Mouse (Mus musculus) hindbrain, embryonic 13.5 days (tissue): Measurements from ENCODE around the gene Aspg. TPM values are rescaled to one million over a fixed set of nuclear protein-coding genes. Genes with fewer than 3 reads are reported as not detected.

Experiments used
- ATAC-seq: fragments of 200-750 bp; cut with Nextera tagmentation; 2 replicates; pipeline ENCODE4 v1.8.0; 2017; ENCODE audit warnings: moderate TSS enrichment; ENCODE audit not compliant: low FRiP score
- H3K27ac ChIP-seq: fragments of 300-500 bp; sonication (generic); 2 replicates; pipeline ENCODE4 v1.5.1; 2015; ENCODE audit warnings: inconsistent platforms, mild to moderate bottlenecking, moderate library complexity
- H3K27me3 ChIP-seq: fragments of 300-500 bp; sonication (generic); 2 replicates; pipeline ENCODE4 v1.6.1; 2015; ENCODE audit warnings: mild to moderate bottlenecking, inconsistent platforms
- H3K36me3 ChIP-seq: fragments of 300-500 bp; sonication (generic); 2 replicates; pipeline ENCODE4 v1.6.1; 2015; ENCODE audit warnings: mild to moderate bottlenecking, inconsistent platforms
- H3K4me1 ChIP-seq: fragments of 300-500 bp; sonication (generic); replicated peaks from 2 replicates; pipeline ENCODE4 v1.6.1; 2015; ENCODE audit warnings: inconsistent platforms
- H3K4me2 ChIP-seq: fragments of 300-500 bp; sonication (generic); 2 replicates; pipeline ENCODE4 v1.6.1; 2015; ENCODE audit warnings: inconsistent platforms, mild to moderate bottlenecking, moderate library complexity
- H3K4me3 ChIP-seq: fragments of 300-500 bp; sonication (generic); 2 replicates; pipeline ENCODE4 v1.5.1; 2015; ENCODE audit warnings: mild to moderate bottlenecking, inconsistent platforms
- H3K9ac ChIP-seq: fragments of 300-500 bp; sonication (generic); 2 replicates; pipeline ENCODE4 v1.6.1; 2015; ENCODE audit warnings: mild to moderate bottlenecking, inconsistent platforms
- H3K9me3 ChIP-seq: fragments of 300-500 bp; sonication (generic); 2 replicates; pipeline ENCODE4 v1.6.1; 2016; ENCODE audit warnings: inconsistent platforms
- WGBS: fragments of 180-500 bp; shearing (Covaris S2); methylation state at CpG from one replicate; pipeline ENCODE4 v1.1.7; 2015; 5-methylcytosine and 5-hydroxymethylcytosine counted together
- polyA plus RNA-seq: library from polyadenylated mRNA; unstranded; fragments of >200 nt; fragmentation: Nextera tagmentation; extraction: Ambion mirVana; gene quantifications from 2 replicates; pipeline ENCODE4 v1.2.1, GENCODE M21; 2015

Aspg gene
- polyA plus RNA-seq: 0.27 and 1.1 TPM in 2 replicates

- H3K4me2 ChIP-seq: peak within 1 kb of the TSS; percentile 23; the same call in 1 of the 2 replicates
- no peak for ATAC-seq
These were observed at the start of gene Aspg for GRCm38 (mm10) chr12:112106541-112106971. TSS of gene Aspg (plus strand) at chr12:112106679.

GRCm38 (mm10) chr12:112077651-112078050 is 28.8 kb upstream of the Aspg start:
- Histone ChIP-seq H3K9me3 (no peaks in the 10 kb centered on the region), H3K9ac (no peak overlapping the region), H3K4me2 (no peak overlapping the region), H3K36me3 (no peaks in the 10 kb centered on the region), H3K27ac (no peak overlapping the region), H3K4me3 (no peak overlapping the region), H3K27me3 (0 out of 2 replicates have a peak, but pooled peaks cover 3% of the 10 kb centered on the region), H3K4me1 (no peaks in the 10 kb centered on the region)
- 13% methylated on average over 6 of the region's 6 CpGs for WGBS
- ATAC-seq: no peak

More at GRCm38 (mm10) chr12:112106541-112106971, at the start of gene Aspg:
- H3K36me3 ChIP-seq: no peaks in the 10 kb centered on the region
- H3K4me3 ChIP-seq: no peak within 1 kb of the TSS
- WGBS: 1% methylated on average over 14 of the region's 14 CpGs
- H3K9ac ChIP-seq: no peak within 1 kb of the TSS
- H3K27ac ChIP-seq: no peak within 1 kb of the TSS
- H3K9me3 ChIP-seq: no peaks in the 10 kb centered on the region
- H3K4me1 ChIP-seq: peaks cover 11% of the 10 kb centered on the region
- peaks cover 61% of the 10 kb centered on the region for H3K27me3 ChIP-seq

- 82% methylated on average over 8 of the region's 8 CpGs for WGBS
These were observed 26.6 kb upstream of the Aspg start for GRCm38 (mm10) chr12:112079911-112080310.

GRCm38 (mm10) chr12:112080911-112081310 is 25.6 kb upstream of the Aspg start:
- 0 out of 2 replicates have a peak, but pooled peaks cover 3% of the 10 kb centered on the region for H3K27me3 ChIP-seq
- no peaks in the 10 kb centered on the region for H3K9me3 ChIP-seq
- WGBS: 92% methylated on average over 4 of the region's 4 CpGs
- no peak overlapping the region for H3K27ac ChIP-seq
- no peaks in the 10 kb centered on the region for H3K4me1 ChIP-seq
- no peak overlapping the region for H3K9ac ChIP-seq
- H3K36me3 ChIP-seq: no peaks in the 10 kb centered on the region
- ATAC-seq: no peak
- H3K4me2 ChIP-seq: no peak overlapping the region
- no peak overlapping the region for H3K4me3 ChIP-seq

More at GRCm38 (mm10) chr12:112079911-112080310, 26.6 kb upstream of the Aspg start:
- Histone ChIP-seq H3K4me3 (no peak overlapping the region), H3K9ac (no peak overlapping the region), H3K27ac (no peak overlapping the region), H3K27me3 (0 out of 2 replicates have a peak, but pooled peaks cover 3% of the 10 kb centered on the region), H3K4me1 (no peaks in the 10 kb centered on the region), H3K4me2 (no peak overlapping the region), H3K9me3 (no peaks in the 10 kb centered on the region), H3K36me3 (no peaks in the 10 kb centered on the region)
- ATAC-seq: no peak

GRCm38 (mm10) chr12:112082241-112082640 is 24.2 kb upstream of the Aspg start:
- Histone ChIP-seq H3K36me3 (no peaks in the 10 kb centered on the region), H3K4me3 (no peak overlapping the region), H3K27me3 (0 out of 2 replicates have a peak, but pooled peaks cover 3% of the 10 kb centered on the region), H3K4me1 (peaks cover 9% of the 10 kb centered on the region; the same call in 1 of the 2 replicates), H3K9me3 (no peaks in the 10 kb centered on the region), H3K4me2 (no peak overlapping the region), H3K27ac (no peak overlapping the region), H3K9ac (no peak overlapping the region)
- WGBS: 59% methylated on average over 1 of the region's 1 CpGs
- ATAC-seq: no peak

- Histone ChIP-seq H3K27me3 (no peaks in the 10 kb centered on the region), H3K4me2 (no peak overlapping the region), H3K9ac (no peak overlapping the region), H3K4me1 (peaks cover 14% of the 10 kb centered on the region), H3K4me3 (no peak overlapping the region), H3K9me3 (no peaks in the 10 kb centered on the region), H3K36me3 (no peaks in the 10 kb centered on the region), H3K27ac (no peak overlapping the region)
- 81% methylated on average over 3 of the region's 3 CpGs for WGBS
- no peak for ATAC-seq
These were observed 20.2 kb upstream of the Aspg start for GRCm38 (mm10) chr12:112086250-112086649.

- H3K9ac ChIP-seq: no peak overlapping the region
- peaks cover 14% of the 10 kb centered on the region for H3K4me1 ChIP-seq
- no peak overlapping the region for H3K4me2 ChIP-seq
- H3K27me3 ChIP-seq: 0 out of 2 replicates have a peak, but pooled peaks cover 4% of the 10 kb centered on the region
- no peaks in the 10 kb centered on the region for H3K36me3 ChIP-seq
- H3K27ac ChIP-seq: no peak overlapping the region
- no peaks in the 10 kb centered on the region for H3K9me3 ChIP-seq
- no peak for ATAC-seq
- 74% methylated on average over 6 of the region's 6 CpGs for WGBS
- no peak overlapping the region for H3K4me3 ChIP-seq
These were observed 19.8 kb upstream of the Aspg start for GRCm38 (mm10) chr12:112086726-112087125.

- no peak overlapping the region for H3K4me2 ChIP-seq
- H3K4me3 ChIP-seq: no peak overlapping the region
- H3K9ac ChIP-seq: no peak overlapping the region
- H3K36me3 ChIP-seq: no peaks in the 10 kb centered on the region
- no peak for ATAC-seq
- H3K27me3 ChIP-seq: 0 out of 2 replicates have a peak, but pooled peaks cover 7% of the 10 kb centered on the region
- no peak overlapping the region for H3K27ac ChIP-seq
- H3K4me1 ChIP-seq: peaks cover 14% of the 10 kb centered on the region
- no peaks in the 10 kb centered on the region for H3K9me3 ChIP-seq
- WGBS: 66% methylated on average over 12 of the region's 12 CpGs
These were observed 17.7 kb upstream of the Aspg start for GRCm38 (mm10) chr12:112088609-112089324.

- 9% methylated on average over 12 of the region's 12 CpGs for WGBS
These were observed 15.4 kb upstream of the Aspg start for GRCm38 (mm10) chr12:112091054-112091453.

GRCm38 (mm10) chr12:112094261-112094880 is 12.1 kb upstream of the Aspg start:
- 0 out of 2 replicates have a peak, but pooled peaks cover 7% of the 10 kb centered on the region for H3K27me3 ChIP-seq
- 91% methylated on average over 8 of the region's 8 CpGs for WGBS
- H3K9me3 ChIP-seq: no peaks in the 10 kb centered on the region
- peaks cover 10% of the 10 kb centered on the region for H3K4me1 ChIP-seq
- H3K36me3 ChIP-seq: no peaks in the 10 kb centered on the region
- H3K4me3 ChIP-seq: no peak overlapping the region
- no peak for ATAC-seq
- H3K27ac ChIP-seq: no peak overlapping the region
- no peak overlapping the region for H3K9ac ChIP-seq
- no peak overlapping the region for H3K4me2 ChIP-seq

More at GRCm38 (mm10) chr12:112091054-112091453, 15.4 kb upstream of the Aspg start:
- H3K4me3 ChIP-seq: no peak overlapping the region
- H3K27me3 ChIP-seq: 0 out of 2 replicates have a peak, but pooled peaks cover 7% of the 10 kb centered on the region
- peak; percentile 65; the same call in 1 of the 2 replicates for ATAC-seq
- peaks cover 14% of the 10 kb centered on the region for H3K4me1 ChIP-seq
- H3K36me3 ChIP-seq: no peaks in the 10 kb centered on the region
- no peaks in the 10 kb centered on the region for H3K9me3 ChIP-seq
- no peak overlapping the region for H3K27ac ChIP-seq
- peak overlapping the region; percentile 19; the same call in 1 of the 2 replicates for H3K9ac ChIP-seq
- H3K4me2 ChIP-seq: peak overlapping the region; percentile 34

GRCm38 (mm10) chr12:112096051-112096732 is 10.3 kb upstream of the Aspg start:
- no peak for ATAC-seq
- H3K27me3 ChIP-seq: 0 out of 2 replicates have a peak, but pooled peaks cover 7% of the 10 kb centered on the region
- H3K27ac ChIP-seq: no peak overlapping the region
- H3K9me3 ChIP-seq: no peaks in the 10 kb centered on the region
- no peak overlapping the region for H3K4me3 ChIP-seq
- H3K9ac ChIP-seq: no peak overlapping the region
- H3K36me3 ChIP-seq: no peaks in the 10 kb centered on the region
- WGBS: 70% methylated on average over 13 of the region's 13 CpGs
- no peak overlapping the region for H3K4me2 ChIP-seq
- H3K4me1 ChIP-seq: 0 out of 2 replicates have a peak, but pooled peaks cover 4% of the 10 kb centered on the region

GRCm38 (mm10) chr12:112096733-112097117 is 9.8 kb upstream of the Aspg start:
- Histone ChIP-seq H3K9me3 (no peaks in the 10 kb centered on the region), H3K27ac (no peak overlapping the region), H3K4me1 (0 out of 2 replicates have a peak, but pooled peaks cover 4% of the 10 kb centered on the region), H3K36me3 (no peaks in the 10 kb centered on the region), H3K27me3 (0 out of 2 replicates have a peak, but pooled peaks cover 3% of the 10 kb centered on the region), H3K4me2 (no peak overlapping the region), H3K9ac (no peak overlapping the region), H3K4me3 (no peak overlapping the region)
- no peak for ATAC-seq
- 78% methylated on average over 8 of the region's 8 CpGs for WGBS
